Mouse (Mus musculus) CH12.LX (cell line): ENCODE data around the gene Cbwd1.

Experiments
- BHLHE40 ChIP-seq: IDR thresholded peaks from 2 replicates; pipeline ENCODE4 v1.6.1; 2011; ENCODE audit warnings: mild to moderate bottlenecking, low read depth, low read length, improper control_type of control experiment
- CTCF ChIP-seq, 2 experiments: IDR thresholded peaks in 1 of 2; conservative IDR thresholded peaks in 1 of 2; 2 replicates each; pipeline ENCODE4 v1.5.1; 2011 to 2012; ENCODE audit warnings: low read depth in 2 of 2, low read length in 2 of 2, improper control_type of control experiment in 1 of 2, inconsistent platforms in 1 of 2, mild to moderate bottlenecking in 1 of 2, moderate library complexity in 1 of 2
- EP300 ChIP-seq: IDR thresholded peaks from 2 replicates; pipeline ENCODE4 v1.6.1; 2011; ENCODE audit warnings: low read length, improper control_type of control experiment
- HCFC1 ChIP-seq: IDR thresholded peaks from 2 replicates; pipeline ENCODE4 v1.6.1; 2012; ENCODE audit warnings: low read depth, mild to moderate bottlenecking, inconsistent platforms, low read length, improper control_type of control experiment
- JUND ChIP-seq: conservative IDR thresholded peaks from 2 replicates; pipeline ENCODE4 v1.6.1; 2011; ENCODE audit warnings: low read depth, low read length, improper control_type of control experiment
- NELFE ChIP-seq: IDR thresholded peaks from 2 replicates; pipeline ENCODE4 v1.6.1; 2011; ENCODE audit warnings: low read depth, low read length, improper control_type of control experiment
- POLR2A ChIP-seq: IDR thresholded peaks from 2 replicates; pipeline ENCODE4 v1.6.1; 2011; ENCODE audit warnings: low read depth, mild to moderate bottlenecking, improper control_type of control experiment, low read length
- POLR2AphosphoS2 ChIP-seq: IDR thresholded peaks from 2 replicates; pipeline ENCODE4 v1.6.1; 2011; ENCODE audit warnings: low read depth, low read length, improper control_type of control experiment
- RAD21 ChIP-seq: IDR thresholded peaks from 2 replicates; pipeline ENCODE4 v1.6.1; 2011; ENCODE audit warnings: low read depth, mild to moderate bottlenecking, low read length, improper control_type of control experiment, moderate library complexity
- SIN3A ChIP-seq: IDR thresholded peaks from 2 replicates; pipeline ENCODE4 v1.6.1; 2012; ENCODE audit warnings: low read length, improper control_type of control experiment, inconsistent platforms
- SMC3 ChIP-seq: IDR thresholded peaks from 2 replicates; pipeline ENCODE4 v1.6.1; 2011; ENCODE audit warnings: low read depth, low read length, improper control_type of control experiment
- TCF12 ChIP-seq: IDR thresholded peaks from 2 replicates; pipeline ENCODE4 v1.6.1; 2014; ENCODE audit warnings: low read depth, mild to moderate bottlenecking, inconsistent platforms, low read length, improper control_type of control experiment
- USF1 ChIP-seq: IDR thresholded peaks from 2 replicates; pipeline ENCODE4 v1.6.1; 2014; ENCODE audit warnings: low read depth, mild to moderate bottlenecking, inconsistent platforms, low read length, improper control_type of control experiment

DNA sequence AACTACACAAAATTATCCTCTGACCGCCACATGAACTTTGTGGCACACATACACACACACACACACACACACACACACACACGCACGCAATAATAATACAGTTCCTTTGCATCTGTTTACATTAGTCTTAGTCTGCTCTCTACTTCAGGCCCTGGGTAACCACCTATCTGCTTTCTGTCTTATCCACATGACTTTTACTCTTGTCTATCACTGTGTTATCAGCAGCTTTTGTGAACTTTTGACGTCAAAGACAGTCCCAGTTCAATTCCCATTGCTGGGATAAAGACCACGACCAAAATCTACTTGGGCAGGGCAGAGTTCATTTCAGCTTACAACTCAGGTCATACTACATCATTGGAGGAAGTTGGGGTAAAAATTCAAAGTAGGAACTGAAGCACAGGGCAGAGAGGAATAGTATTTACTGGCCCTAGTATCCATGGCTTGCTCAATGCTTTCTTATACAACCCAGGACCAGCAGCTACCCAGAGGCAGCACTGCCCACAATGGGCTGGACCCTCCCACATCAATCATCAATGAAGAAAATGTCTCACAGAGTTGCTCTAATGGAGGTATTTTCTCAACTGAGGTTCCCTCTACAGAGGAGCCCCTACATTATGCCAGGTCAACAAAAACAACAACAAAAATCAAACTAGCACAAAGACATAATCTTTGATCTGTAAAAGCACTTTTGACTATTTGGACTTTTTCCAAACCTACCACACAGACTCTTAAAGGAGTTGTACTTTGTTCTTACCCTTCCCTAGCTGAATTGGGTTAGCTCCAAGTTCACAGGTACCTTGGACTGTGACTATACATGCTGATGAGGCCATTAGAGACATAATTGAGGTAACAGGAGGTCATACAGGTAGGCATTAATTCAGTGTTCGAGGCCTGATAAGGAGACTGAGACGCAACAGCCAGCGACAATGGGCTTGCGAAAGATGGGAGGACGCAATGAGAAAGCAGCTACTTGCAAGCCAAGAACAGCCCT, 17.7 kb upstream of the Cbwd1 start:
- no peak for TF ChIP-seq CTCF (conservative IDR thresholded peaks at IDR 0.05 in 1 of 2, IDR thresholded peaks at IDR 0.05 in 1 of 2; ENCODE audit: low read depth in 2 of 2, low read length in 2 of 2)
- TF ChIP-seq EP300: no peak
- no peak for TF ChIP-seq POLR2A
- TF ChIP-seq POLR2AphosphoS2: no peak
- TF ChIP-seq RAD21: no peak
- no peak for TF ChIP-seq SIN3A
- TF ChIP-seq USF1: no peak
- TF ChIP-seq BHLHE40: no peak
- TF ChIP-seq TCF12: no peak
- no peak for TF ChIP-seq JUND
- TF ChIP-seq HCFC1: no peak
- TF ChIP-seq NELFE: no peak
- no peak for TF ChIP-seq SMC3
